Mouse (Mus musculus): Measurements from ENCODE around the gene Psmc6. TPM values are rescaled to one million over a fixed set of nuclear protein-coding genes. Genes with fewer than 3 reads are reported as not detected.

Psmc6 gene
- polyA plus RNA-seq, 1 experiment from 2014 or later = 175 TPM

DNA sequence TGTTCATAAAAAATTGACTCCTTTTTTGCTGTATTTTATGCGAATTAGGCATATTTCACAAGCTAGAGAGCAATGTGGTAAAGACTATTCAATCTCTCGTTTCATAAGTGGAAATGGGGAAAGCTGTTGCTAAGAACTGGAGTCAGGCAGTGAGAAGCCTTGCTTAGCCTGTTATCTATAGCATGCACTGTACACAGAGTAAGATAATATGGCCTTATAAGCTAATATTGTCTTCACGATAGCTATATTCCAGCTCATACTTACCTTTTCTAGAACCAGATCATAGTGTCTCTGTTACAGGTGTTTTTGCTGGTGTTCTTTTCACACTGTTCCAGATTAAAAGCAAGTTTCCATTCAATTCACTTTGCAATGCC lies 10.4 kb upstream of the Psmc6 start:
- Histone ChIP-seq H3K4me3 (no peak overlapping the region), H3K4me1 (peaks cover 12% of the 10 kb centered on the region), H3K9me3 (no peaks in the 10 kb centered on the region), H3K9ac (no peak overlapping the region), H3K27ac (no peak overlapping the region), H3K27me3 (no peaks in the 10 kb centered on the region), H3K4me2 (replicated peaks) (peak overlapping the region; percentile 79; the same call in 1 of the 2 replicates), H3K36me3 (no peaks in the 10 kb centered on the region)
- 69% methylated on average over 3 of the region's 3 CpGs for WGBS
- no peak for ATAC-seq (ENCODE audit: low FRiP score, low read depth)

- 81% methylated on average over 4 of the region's 4 CpGs for WGBS
- Histone ChIP-seq H3K9me3 (no peaks in the 10 kb centered on the region), H3K27ac (no peak overlapping the region), H3K27me3 (no peaks in the 10 kb centered on the region), H3K36me3 (no peaks in the 10 kb centered on the region), H3K4me2 (replicated peaks) (no peak overlapping the region), H3K9ac (no peak overlapping the region), H3K4me1 (peaks cover 12% of the 10 kb centered on the region), H3K4me3 (no peak overlapping the region)
- ATAC-seq (ENCODE audit: low FRiP score, low read depth) = no peak
Measured at GRCm38 (mm10) chr14:45320111-45320510, 9.5 kb upstream of the Psmc6 start.

GRCm38 (mm10) chr14:45321067-45321466 lies 8.5 kb upstream of the Psmc6 start:
- WGBS = 85% methylated on average over 3 of the region's 3 CpGs
- H3K36me3 ChIP-seq = no peaks in the 10 kb centered on the region
- H3K27ac ChIP-seq = no peak overlapping the region
- H3K4me1 ChIP-seq = peaks cover 7% of the 10 kb centered on the region
- no peak for ATAC-seq (ENCODE audit: low FRiP score, low read depth)
- no peaks in the 10 kb centered on the region for H3K27me3 ChIP-seq
- no peaks in the 10 kb centered on the region for H3K9me3 ChIP-seq
- no peak overlapping the region for H3K4me3 ChIP-seq
- H3K4me2 ChIP-seq (replicated peaks) = no peak overlapping the region
- no peak overlapping the region for H3K9ac ChIP-seq

- Histone ChIP-seq H3K36me3 (no peaks in the 10 kb centered on the region), H3K4me2 (replicated peaks) (no peak overlapping the region), H3K4me1 (peaks cover 7% of the 10 kb centered on the region), H3K9me3 (no peaks in the 10 kb centered on the region), H3K4me3 (no peak overlapping the region), H3K27me3 (no peaks in the 10 kb centered on the region), H3K27ac (no peak overlapping the region), H3K9ac (no peak overlapping the region)
- no peak for ATAC-seq (ENCODE audit: low FRiP score, low read depth)
- 76% methylated on average over 5 of the region's 5 CpGs for WGBS
Measured at GRCm38 (mm10) chr14:45321622-45322021, 8.0 kb upstream of the Psmc6 start.

GRCm38 (mm10) chr14:45322450-45322849 lies 7.1 kb upstream of the Psmc6 start:
- Histone ChIP-seq H3K9me3 (no peaks in the 10 kb centered on the region), H3K4me3 (no peak overlapping the region), H3K27ac (no peak overlapping the region), H3K4me2 (replicated peaks) (no peak overlapping the region), H3K4me1 (peaks cover 1% of the 10 kb centered on the region; the same call in 1 of the 2 replicates), H3K36me3 (no peaks in the 10 kb centered on the region), H3K9ac (no peak overlapping the region), H3K27me3 (no peaks in the 10 kb centered on the region)
- 91% methylated on average over 2 of the region's 2 CpGs for WGBS
- ATAC-seq (ENCODE audit: low FRiP score, low read depth) = no peak

DNA sequence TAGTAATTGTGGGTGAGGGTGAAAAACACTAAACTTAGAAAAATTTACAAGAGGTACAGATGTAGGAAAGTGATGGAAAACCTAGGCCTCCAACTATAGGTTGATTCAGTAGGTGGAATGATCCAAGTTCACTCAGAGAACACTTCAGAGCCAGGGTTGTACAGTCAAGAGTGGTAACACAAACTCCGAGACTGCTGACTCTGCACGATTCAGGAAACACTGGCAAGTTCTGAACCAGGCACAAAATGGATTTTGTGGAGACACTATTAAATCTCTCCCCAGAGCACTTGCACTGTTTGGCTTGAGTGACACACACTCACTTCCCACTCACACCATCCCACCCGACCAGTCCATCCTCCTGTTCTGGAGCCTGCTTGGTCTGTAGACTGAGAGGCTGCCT lies 6.3 kb upstream of the Psmc6 start:
- Histone ChIP-seq H3K4me3 (no peak overlapping the region), H3K9me3 (no peaks in the 10 kb centered on the region), H3K9ac (no peak overlapping the region), H3K27me3 (no peaks in the 10 kb centered on the region), H3K4me2 (replicated peaks) (no peak overlapping the region), H3K27ac (no peak overlapping the region), H3K4me1 (no peaks in the 10 kb centered on the region), H3K36me3 (no peaks in the 10 kb centered on the region)
- no peak for ATAC-seq (ENCODE audit: low FRiP score, low read depth)
- WGBS = 78% methylated on average over 3 of the region's 3 CpGs

- no peak for ATAC-seq (ENCODE audit: low FRiP score, low read depth)
- Histone ChIP-seq H3K4me3 (no peak overlapping the region), H3K9ac (no peak overlapping the region), H3K36me3 (no peaks in the 10 kb centered on the region), H3K9me3 (no peaks in the 10 kb centered on the region), H3K4me2 (replicated peaks) (no peak overlapping the region), H3K27me3 (no peaks in the 10 kb centered on the region), H3K4me1 (no peaks in the 10 kb centered on the region), H3K27ac (no peak overlapping the region)
Measured at GRCm38 (mm10) chr14:45325471-45325870, 4.1 kb upstream of the Psmc6 start.

DNA sequence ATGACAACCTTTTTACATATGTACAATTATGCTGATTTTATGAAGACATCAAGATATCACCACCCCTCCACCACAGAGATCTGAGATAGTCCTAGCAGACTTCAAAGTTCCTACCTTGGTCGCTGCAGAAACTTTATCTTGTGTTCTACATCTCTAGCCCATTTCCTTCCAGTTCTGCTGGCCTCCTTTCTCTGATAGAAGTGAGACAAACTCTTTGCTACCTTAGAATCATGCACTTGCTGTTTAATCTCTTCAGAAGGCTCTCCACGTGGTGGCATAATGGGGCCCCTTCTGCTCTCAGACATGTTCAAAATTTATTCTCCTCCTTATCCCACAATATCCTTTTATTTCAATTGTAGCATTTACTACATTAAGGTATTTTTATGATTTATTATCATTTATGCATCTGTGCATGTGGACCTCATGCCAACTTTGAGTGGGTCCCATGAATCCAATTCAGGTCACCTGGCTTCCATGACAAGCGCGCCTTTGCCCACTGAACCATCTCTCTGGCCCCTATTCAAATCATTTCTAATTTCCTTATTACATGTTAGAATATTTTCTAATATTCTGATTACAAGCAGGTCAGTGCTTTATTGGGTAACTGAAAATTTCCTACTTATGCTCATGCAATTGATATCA lies 1.4 kb upstream of the Psmc6 start:
- WGBS = 87% methylated on average over 4 of the region's 4 CpGs

GRCm38 (mm10) chr14:45329018-45329588 lies 485 bp upstream of the Psmc6 start:
- ATAC-seq (ENCODE audit: low FRiP score, low read depth) = no peak; the same call in 1 of the 2 replicates
- Histone ChIP-seq H3K27ac (no peak overlapping the region), H3K36me3 (peaks cover 24% of the 10 kb centered on the region), H3K27me3 (no peaks in the 10 kb centered on the region), H3K4me2 (replicated peaks) (peak overlapping the region; percentile 57), H3K9ac (no peak overlapping the region), H3K4me1 (peaks cover 9% of the 10 kb centered on the region), H3K4me3 (peak overlapping the region; percentile 79), H3K9me3 (no peaks in the 10 kb centered on the region)
- 16% methylated on average over 8 of the region's 8 CpGs for WGBS

More for the DNA sequence above, 1.4 kb upstream of the Psmc6 start:
- ATAC-seq (ENCODE audit: low FRiP score, low read depth) = no peak
- no peak overlapping the region for H3K4me2 ChIP-seq (replicated peaks)
- H3K27ac ChIP-seq = no peak overlapping the region
- peaks cover 17% of the 10 kb centered on the region for H3K36me3 ChIP-seq
- peaks cover 9% of the 10 kb centered on the region for H3K4me1 ChIP-seq
- H3K9me3 ChIP-seq = no peaks in the 10 kb centered on the region
- H3K4me3 ChIP-seq = no peak overlapping the region
- H3K9ac ChIP-seq = no peak overlapping the region
- H3K27me3 ChIP-seq = no peaks in the 10 kb centered on the region

DNA sequence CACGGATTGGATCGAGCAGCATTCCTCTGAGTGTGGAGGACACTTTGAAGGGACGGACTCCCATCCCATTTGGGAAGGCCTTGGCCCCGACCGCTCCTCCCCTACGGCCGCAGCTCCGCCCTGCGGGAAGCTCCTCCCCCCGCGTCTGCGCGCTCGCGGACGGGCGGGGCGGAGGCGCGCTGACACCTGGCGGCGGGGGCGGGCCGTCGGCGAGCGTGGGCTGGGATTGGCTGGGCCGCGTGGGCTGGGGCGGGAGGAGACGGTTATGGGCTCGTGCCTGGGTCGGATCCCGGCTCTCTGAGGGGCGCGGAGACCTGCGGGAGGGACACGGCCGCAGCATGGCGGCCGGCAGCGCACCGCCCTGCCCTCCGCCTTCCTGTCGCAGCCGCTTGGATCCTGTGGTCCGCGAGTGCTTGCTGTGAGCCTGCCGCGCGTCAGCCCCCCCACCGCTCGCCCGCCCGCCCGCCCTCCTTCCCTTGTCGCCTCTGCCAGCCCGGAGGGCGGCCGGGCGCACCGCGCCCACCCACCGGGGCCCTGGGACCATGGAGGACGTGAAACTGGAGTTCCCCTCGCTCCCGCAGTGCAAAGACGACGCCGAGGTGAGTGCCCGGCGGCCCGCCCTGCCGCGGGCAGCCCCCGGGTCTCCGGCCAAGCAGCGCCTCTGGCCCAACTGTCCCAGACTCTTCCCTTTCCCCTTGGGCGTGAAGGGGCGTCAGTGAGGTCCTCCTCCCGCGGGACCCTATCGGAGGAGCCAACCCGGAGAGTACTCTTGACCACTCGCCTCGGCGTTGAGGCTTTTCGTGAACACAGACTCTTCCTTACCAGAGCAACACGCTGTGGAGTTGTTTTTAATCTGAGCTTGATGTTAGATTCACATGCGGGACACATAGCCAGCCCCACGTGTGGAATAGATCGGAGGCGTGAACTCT lies 21.6 kb downstream of the Psmc6 start, which contains the start of gene Styx:
Gene Styx (plus strand): TSS at position 163 of the 929 bp plus-strand sequence.
- 0% methylated on average over 72 of the region's 93 CpGs for WGBS
- Histone ChIP-seq H3K27ac (peak within 1 kb of the TSS; percentile 69; the same call in 1 of the 2 replicates), H3K36me3 (peaks cover 20% of the 10 kb centered on the region)

DNA sequence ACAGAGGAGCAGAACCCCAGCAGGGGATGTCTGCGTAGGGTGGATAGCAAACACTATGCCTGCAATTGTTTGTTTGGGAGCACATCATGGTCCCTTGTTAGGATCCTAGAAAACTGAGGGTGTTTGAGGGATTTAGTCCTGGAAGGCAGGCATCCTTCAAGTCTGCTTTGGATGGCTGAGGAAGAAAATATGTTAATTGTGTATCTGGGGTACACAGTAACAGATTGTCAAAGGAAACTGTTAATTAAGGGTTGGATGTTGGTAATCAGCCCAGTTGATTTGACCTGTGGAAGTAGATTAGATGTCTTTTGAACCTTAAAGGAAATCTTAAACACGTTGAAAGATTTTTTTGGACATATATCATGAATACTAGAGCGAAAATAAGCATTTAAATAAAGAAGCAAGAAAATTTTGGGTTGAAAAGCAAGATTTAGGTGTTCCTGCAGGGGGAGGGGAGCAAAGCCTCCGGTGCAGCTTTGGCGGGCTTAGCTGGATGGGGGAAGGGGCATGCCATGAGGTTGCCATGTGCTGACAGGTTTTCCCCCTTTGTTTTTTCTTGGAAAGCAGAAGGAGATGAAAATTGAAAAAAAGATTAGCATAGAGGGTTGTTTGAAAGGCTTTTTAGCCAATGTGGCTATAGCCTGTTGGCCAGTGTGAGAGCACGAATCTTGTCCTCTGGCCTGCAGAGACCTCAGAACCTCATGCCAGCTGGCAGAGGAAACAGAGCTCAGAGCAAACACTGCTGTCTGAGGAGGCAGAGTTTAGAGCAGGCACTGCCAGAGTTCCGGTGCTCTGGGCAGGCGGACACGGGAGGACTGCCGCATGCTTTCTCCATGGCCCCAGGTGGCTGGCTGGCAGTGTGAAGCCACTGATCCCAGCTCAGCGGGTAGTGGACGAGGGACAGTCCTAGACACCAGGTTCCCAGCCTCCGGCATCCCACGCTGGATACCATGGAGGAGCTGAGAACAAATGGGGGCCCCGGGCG lies 34.9 kb downstream of the Psmc6 start:
- H3K9ac ChIP-seq = no peak overlapping the region
- WGBS = 81% methylated on average over 16 of the region's 16 CpGs
- H3K4me1 ChIP-seq = no peaks in the 10 kb centered on the region
- ATAC-seq (ENCODE audit: low FRiP score, low read depth) = no peak
- H3K36me3 ChIP-seq = peaks cover 15% of the 10 kb centered on the region
- no peak overlapping the region for H3K4me3 ChIP-seq
- no peaks in the 10 kb centered on the region for H3K27me3 ChIP-seq
- H3K4me2 ChIP-seq (replicated peaks) = no peak overlapping the region
- no peak overlapping the region for H3K27ac ChIP-seq
- no peaks in the 10 kb centered on the region for H3K9me3 ChIP-seq

More for the DNA sequence above, 21.6 kb downstream of the Psmc6 start, which contains the start of gene Styx:
- H3K9me3 ChIP-seq = no peaks in the 10 kb centered on the region
- peak within 1 kb of the TSS; percentile 81 for H3K4me3 ChIP-seq
- H3K4me2 ChIP-seq (replicated peaks) = peak within 1 kb of the TSS; percentile 70
- H3K27me3 ChIP-seq = no peaks in the 10 kb centered on the region
- H3K9ac ChIP-seq = peak within 1 kb of the TSS; percentile 80
- peak; percentile 98 for ATAC-seq (ENCODE audit: low FRiP score, low read depth)
- H3K4me1 ChIP-seq = peaks cover 19% of the 10 kb centered on the region

Measured in limb, embryonic 13.5 days (tissue).